Mouse (Mus musculus) midbrain, embryonic 13.5 days (tissue): ENCODE measurements around the gene Lypd6b. TPM values are rescaled to one million over a fixed set of nuclear protein-coding genes. Genes with fewer than 3 reads are reported as not detected.

Source experiments
- ATAC-seq: fragments of 200-750 bp; cut with Nextera tagmentation; 2 replicates; pipeline ENCODE4 v1.8.0; 2017; ENCODE audit warnings: mild to moderate bottlenecking, moderate TSS enrichment, moderate library complexity
- H3K27ac ChIP-seq: fragments of 300-500 bp; sonication (generic); 2 replicates; pipeline ENCODE4 v1.5.1; 2015; ENCODE audit warnings: inconsistent platforms, mild to moderate bottlenecking, moderate library complexity
- H3K27me3 ChIP-seq: fragments of 300-500 bp; sonication (generic); 2 replicates; pipeline ENCODE4 v1.6.1; 2015; ENCODE audit warnings: mild to moderate bottlenecking, inconsistent platforms
- H3K36me3 ChIP-seq: fragments of 300-500 bp; sonication (generic); 2 replicates; pipeline ENCODE4 v1.6.1; 2015; ENCODE audit warnings: mild to moderate bottlenecking, inconsistent platforms
- H3K4me1 ChIP-seq: fragments of 300-500 bp; sonication (generic); replicated peaks from 2 replicates; pipeline ENCODE4 v1.6.1; 2015; ENCODE audit warnings: inconsistent platforms
- H3K4me2 ChIP-seq: fragments of 300-500 bp; sonication (generic); replicated peaks from 2 replicates; pipeline ENCODE4 v1.6.1; 2015; ENCODE audit warnings: moderate library complexity, mild to moderate bottlenecking, inconsistent platforms
- H3K4me3 ChIP-seq: fragments of 300-500 bp; sonication (generic); replicated peaks from 2 replicates; pipeline ENCODE4 v1.5.1; 2015; ENCODE audit warnings: mild to moderate bottlenecking, inconsistent platforms
- H3K9ac ChIP-seq: fragments of 300-500 bp; sonication (generic); replicated peaks from 2 replicates; pipeline ENCODE4 v1.6.1; 2015; ENCODE audit warnings: mild to moderate bottlenecking, inconsistent platforms
- H3K9me3 ChIP-seq: fragments of 300-500 bp; sonication (generic); 2 replicates; pipeline ENCODE4 v1.6.1; 2016; ENCODE audit warnings: mild to moderate bottlenecking, inconsistent platforms
- WGBS: fragments of 180-500 bp; shearing (Covaris S2); methylation state at CpG from one replicate; pipeline ENCODE4 v1.1.7; 2015; 5-methylcytosine and 5-hydroxymethylcytosine counted together
- polyA plus RNA-seq: library from polyadenylated mRNA; unstranded; fragments of >200 nt; fragmentation: Nextera tagmentation; extraction: Ambion mirVana; gene quantifications from 2 replicates; pipeline ENCODE4 v1.2.1, GENCODE M21; 2015

Lypd6b gene
- polyA plus RNA-seq, 1 experiment from 2014 or later: 3.3 TPM

GRCm38 (mm10) chr2:49830369-49830768 lies 42.9 kb downstream of the Lypd6b start:
- H3K27me3 ChIP-seq: no peaks in the 10 kb centered on the region

GRCm38 (mm10) chr2:49832277-49832803 lies 44.9 kb downstream of the Lypd6b start:
- peaks cover 2% of the 10 kb centered on the region; the same call in 1 of the 2 replicates for H3K4me1 ChIP-seq
- no peak overlapping the region for H3K4me3 ChIP-seq
- H3K36me3 ChIP-seq: no peaks in the 10 kb centered on the region
- 90% methylated on average over 9 of the region's 9 CpGs for WGBS
- no peak for ATAC-seq
- H3K27ac ChIP-seq: no peak overlapping the region
- no peak overlapping the region for H3K4me2 ChIP-seq
- H3K27me3 ChIP-seq: no peaks in the 10 kb centered on the region
- no peak overlapping the region for H3K9ac ChIP-seq
- no peaks in the 10 kb centered on the region for H3K9me3 ChIP-seq

More at GRCm38 (mm10) chr2:49830369-49830768, 42.9 kb downstream of the Lypd6b start:
- no peak overlapping the region for H3K9ac ChIP-seq
- no peaks in the 10 kb centered on the region for H3K36me3 ChIP-seq
- H3K27ac ChIP-seq: no peak overlapping the region
- H3K4me2 ChIP-seq: no peak overlapping the region
- ATAC-seq: no peak
- H3K4me1 ChIP-seq: no peaks in the 10 kb centered on the region
- no peaks in the 10 kb centered on the region for H3K9me3 ChIP-seq
- H3K4me3 ChIP-seq: no peak overlapping the region
- 90% methylated on average over 3 of the region's 3 CpGs for WGBS

- no peak overlapping the region for H3K4me3 ChIP-seq
- H3K27ac ChIP-seq: no peak overlapping the region
- peaks cover 7% of the 10 kb centered on the region; the same call in 1 of the 2 replicates for H3K4me1 ChIP-seq
- no peak overlapping the region for H3K9ac ChIP-seq
- WGBS: 62% methylated on average over 12 of the region's 12 CpGs
- no peaks in the 10 kb centered on the region for H3K27me3 ChIP-seq
- peak; percentile 63; the same call in 1 of the 2 replicates for ATAC-seq
- no peaks in the 10 kb centered on the region for H3K9me3 ChIP-seq
- no peaks in the 10 kb centered on the region for H3K36me3 ChIP-seq
- H3K4me2 ChIP-seq: no peak overlapping the region
Observed at GRCm38 (mm10) chr2:49837454-49838059, 50.1 kb downstream of the Lypd6b start.

GRCm38 (mm10) chr2:49838611-49839010 lies 51.1 kb downstream of the Lypd6b start:
- ATAC-seq: no peak
- no peak overlapping the region for H3K4me3 ChIP-seq
- H3K27me3 ChIP-seq: no peaks in the 10 kb centered on the region
- no peak overlapping the region for H3K27ac ChIP-seq
- no peak overlapping the region for H3K4me2 ChIP-seq
- no peak overlapping the region for H3K9ac ChIP-seq
- no peaks in the 10 kb centered on the region for H3K9me3 ChIP-seq
- H3K36me3 ChIP-seq: no peaks in the 10 kb centered on the region
- WGBS: 83% methylated on average over 7 of the region's 7 CpGs
- peaks cover 7% of the 10 kb centered on the region; the same call in 1 of the 2 replicates for H3K4me1 ChIP-seq

- 67% methylated on average over 6 of the region's 6 CpGs for WGBS
- ATAC-seq: 0 out of 2 replicates have a peak, but pooled peaks have one; percentile 48
Observed at GRCm38 (mm10) chr2:49840573-49840972, 53.1 kb downstream of the Lypd6b start.

GRCm38 (mm10) chr2:49841089-49841488 lies 53.6 kb downstream of the Lypd6b start:
- H3K36me3 ChIP-seq: no peaks in the 10 kb centered on the region
- H3K27me3 ChIP-seq: no peaks in the 10 kb centered on the region
- H3K27ac ChIP-seq: no peak overlapping the region
- H3K4me3 ChIP-seq: no peak overlapping the region
- H3K4me2 ChIP-seq: no peak overlapping the region
- no peak overlapping the region for H3K9ac ChIP-seq
- peaks cover 20% of the 10 kb centered on the region for H3K4me1 ChIP-seq
- WGBS: 92% methylated on average over 5 of the region's 5 CpGs
- no peaks in the 10 kb centered on the region for H3K9me3 ChIP-seq
- ATAC-seq: no peak

More at GRCm38 (mm10) chr2:49840573-49840972, 53.1 kb downstream of the Lypd6b start:
- H3K36me3 ChIP-seq: no peaks in the 10 kb centered on the region
- H3K4me1 ChIP-seq: peaks cover 18% of the 10 kb centered on the region
- no peak overlapping the region for H3K9ac ChIP-seq
- no peak overlapping the region for H3K4me3 ChIP-seq
- H3K9me3 ChIP-seq: no peaks in the 10 kb centered on the region
- no peak overlapping the region for H3K4me2 ChIP-seq
- H3K27me3 ChIP-seq: no peaks in the 10 kb centered on the region
- no peak overlapping the region for H3K27ac ChIP-seq

GRCm38 (mm10) chr2:49845104-49845503 lies 57.6 kb downstream of the Lypd6b start:
- peak; percentile 62; the same call in 1 of the 2 replicates for ATAC-seq
- no peaks in the 10 kb centered on the region for H3K9me3 ChIP-seq

GRCm38 (mm10) chr2:49846097-49846496 lies 58.6 kb downstream of the Lypd6b start:
- Histone ChIP-seq H3K9ac (no peak overlapping the region), H3K27ac (no peak overlapping the region), H3K4me2 (no peak overlapping the region), H3K4me1 (peaks cover 13% of the 10 kb centered on the region), H3K27me3 (peaks cover 3% of the 10 kb centered on the region; the same call in 1 of the 2 replicates), H3K4me3 (no peak overlapping the region), H3K9me3 (no peaks in the 10 kb centered on the region), H3K36me3 (no peaks in the 10 kb centered on the region)
- 87% methylated on average over 3 of the region's 3 CpGs for WGBS
- ATAC-seq: no peak

More at GRCm38 (mm10) chr2:49845104-49845503, 57.6 kb downstream of the Lypd6b start:
- H3K27me3 ChIP-seq: peaks cover 3% of the 10 kb centered on the region; the same call in 1 of the 2 replicates
- H3K4me2 ChIP-seq: no peak overlapping the region
- peaks cover 13% of the 10 kb centered on the region for H3K4me1 ChIP-seq
- no peaks in the 10 kb centered on the region for H3K36me3 ChIP-seq
- H3K27ac ChIP-seq: peak overlapping the region; percentile 10; the same call in 1 of the 2 replicates
- no peak overlapping the region for H3K9ac ChIP-seq
- 11% methylated on average over 7 of the region's 7 CpGs for WGBS
- H3K4me3 ChIP-seq: no peak overlapping the region

GRCm38 (mm10) chr2:49846880-49847279 lies 59.4 kb downstream of the Lypd6b start:
- WGBS: 93% methylated on average over 3 of the region's 3 CpGs
- no peak for ATAC-seq

GRCm38 (mm10) chr2:49847831-49848230 lies 60.3 kb downstream of the Lypd6b start:
- WGBS: 68% methylated on average over 2 of the region's 2 CpGs
- Histone ChIP-seq H3K9me3 (no peaks in the 10 kb centered on the region), H3K36me3 (no peaks in the 10 kb centered on the region), H3K9ac (no peak overlapping the region), H3K27ac (no peak overlapping the region), H3K27me3 (peaks cover 3% of the 10 kb centered on the region; the same call in 1 of the 2 replicates), H3K4me3 (no peak overlapping the region), H3K4me2 (no peak overlapping the region), H3K4me1 (peaks cover 13% of the 10 kb centered on the region)
- no peak for ATAC-seq

More at GRCm38 (mm10) chr2:49846880-49847279, 59.4 kb downstream of the Lypd6b start:
- no peak overlapping the region for H3K9ac ChIP-seq
- H3K27me3 ChIP-seq: peaks cover 3% of the 10 kb centered on the region; the same call in 1 of the 2 replicates
- no peak overlapping the region for H3K27ac ChIP-seq
- no peak overlapping the region for H3K4me2 ChIP-seq
- H3K9me3 ChIP-seq: no peaks in the 10 kb centered on the region
- no peak overlapping the region for H3K4me3 ChIP-seq
- no peaks in the 10 kb centered on the region for H3K36me3 ChIP-seq
- peaks cover 13% of the 10 kb centered on the region for H3K4me1 ChIP-seq

- Histone ChIP-seq H3K36me3 (no peaks in the 10 kb centered on the region), H3K4me3 (no peak overlapping the region), H3K9me3 (no peaks in the 10 kb centered on the region), H3K27me3 (peaks cover 3% of the 10 kb centered on the region; the same call in 1 of the 2 replicates), H3K27ac (no peak overlapping the region), H3K4me2 (no peak overlapping the region), H3K4me1 (peaks cover 10% of the 10 kb centered on the region), H3K9ac (no peak overlapping the region)
- WGBS: 90% methylated on average over 1 of the region's 1 CpGs
- ATAC-seq: no peak
Observed at GRCm38 (mm10) chr2:49849771-49850170, 62.3 kb downstream of the Lypd6b start.

- ATAC-seq: no peak
- H3K27me3 ChIP-seq: peaks cover 3% of the 10 kb centered on the region; the same call in 1 of the 2 replicates
- no peaks in the 10 kb centered on the region for H3K4me1 ChIP-seq
- H3K4me2 ChIP-seq: no peak overlapping the region
- no peaks in the 10 kb centered on the region for H3K9me3 ChIP-seq
- H3K27ac ChIP-seq: no peak overlapping the region
- H3K36me3 ChIP-seq: no peaks in the 10 kb centered on the region
- H3K9ac ChIP-seq: no peak overlapping the region
- H3K4me3 ChIP-seq: no peak overlapping the region
Observed at GRCm38 (mm10) chr2:49851977-49852376, 64.5 kb downstream of the Lypd6b start.
